Mouse (Mus musculus): ENCODE measurements around the gene Qars. TPM values are rescaled to one million over a fixed set of nuclear protein-coding genes. Genes with fewer than 3 reads are reported as not detected.
A peak's percentile ranks its signal among the peaks of the same experiment; 100 is the strongest.

Gene Qars
- polyA plus RNA-seq, 1 experiment, result 263 TPM

DNA sequence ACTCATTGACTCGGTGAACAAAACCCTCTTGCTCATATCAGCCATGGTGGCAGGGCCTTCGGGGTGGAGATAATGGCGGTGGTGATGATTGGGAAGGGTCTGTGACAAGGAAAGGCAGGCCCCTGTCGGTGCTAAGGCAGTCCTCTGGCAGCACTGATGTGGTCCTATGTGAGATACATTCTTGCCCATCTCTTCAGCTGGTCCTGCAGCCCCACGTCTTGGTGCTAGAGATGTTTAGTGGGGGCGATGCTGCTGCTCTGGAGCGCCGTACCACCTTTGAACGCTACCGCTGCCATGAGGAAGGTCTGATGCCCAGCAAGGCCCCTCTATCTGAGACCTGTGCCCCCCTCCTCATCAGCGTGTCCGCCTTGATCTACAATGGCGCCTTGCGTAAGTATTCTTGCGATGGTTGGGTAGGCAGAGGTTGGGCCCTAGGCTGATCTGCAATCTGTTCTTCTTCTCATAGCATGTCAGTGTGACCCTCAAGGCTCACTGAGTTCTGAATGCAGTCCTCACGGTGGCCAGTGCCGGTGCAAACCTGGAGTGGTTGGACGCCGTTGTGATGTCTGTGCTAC, 22.1 kb upstream of the Qars start:
- TF ChIP-seq POLR2A (IDR thresholded peaks at IDR 0.05; ENCODE audit: low read depth, low read length), result no peak
- no peak for TF ChIP-seq CTCF (IDR thresholded peaks at IDR 0.05; ENCODE audit: borderline replicate concordance, insufficient read depth, low read length)
- Histone ChIP-seq H3K4me1 (ENCODE audit: control insufficient read depth, insufficient read depth, low read length) (no peaks in the 10 kb centered on the region), H3K27ac (ENCODE audit: insufficient read depth, low read length) (no peak overlapping the region), H3K4me3 (ENCODE audit: insufficient read depth, low read length) (no peak overlapping the region)

DNA sequence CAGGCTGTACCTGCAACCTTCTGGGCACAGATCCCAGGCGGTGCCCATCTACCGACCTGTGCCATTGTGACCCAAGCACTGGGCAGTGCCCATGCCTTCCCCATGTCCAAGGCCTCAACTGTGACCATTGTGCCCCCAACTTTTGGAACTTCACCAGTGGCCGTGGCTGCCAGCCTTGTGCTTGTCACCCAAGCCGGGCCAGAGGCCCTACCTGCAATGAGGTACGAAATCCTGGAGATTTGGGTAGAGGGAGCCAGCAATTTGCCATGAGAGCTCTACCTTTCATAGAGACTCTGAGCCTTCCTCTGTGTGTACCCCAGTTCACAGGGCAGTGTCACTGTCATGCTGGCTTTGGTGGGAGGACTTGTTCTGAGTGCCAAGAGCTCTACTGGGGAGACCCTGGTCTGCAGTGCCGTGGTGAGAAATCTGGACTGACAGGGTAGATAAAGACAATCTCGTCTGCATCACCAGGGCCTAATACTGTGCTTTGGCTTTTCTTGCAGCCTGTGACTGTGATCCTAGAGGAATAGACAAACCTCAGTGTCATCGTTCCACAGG, 20.5 kb upstream of the Qars start:
- no peak overlapping the region for H3K4me3 ChIP-seq (ENCODE audit: insufficient read depth, low read length)
- TF ChIP-seq POLR2A (IDR thresholded peaks at IDR 0.05; ENCODE audit: low read depth, low read length) (no peak), CTCF (IDR thresholded peaks at IDR 0.05; ENCODE audit: borderline replicate concordance, insufficient read depth, low read length) (no peak)

DNA sequence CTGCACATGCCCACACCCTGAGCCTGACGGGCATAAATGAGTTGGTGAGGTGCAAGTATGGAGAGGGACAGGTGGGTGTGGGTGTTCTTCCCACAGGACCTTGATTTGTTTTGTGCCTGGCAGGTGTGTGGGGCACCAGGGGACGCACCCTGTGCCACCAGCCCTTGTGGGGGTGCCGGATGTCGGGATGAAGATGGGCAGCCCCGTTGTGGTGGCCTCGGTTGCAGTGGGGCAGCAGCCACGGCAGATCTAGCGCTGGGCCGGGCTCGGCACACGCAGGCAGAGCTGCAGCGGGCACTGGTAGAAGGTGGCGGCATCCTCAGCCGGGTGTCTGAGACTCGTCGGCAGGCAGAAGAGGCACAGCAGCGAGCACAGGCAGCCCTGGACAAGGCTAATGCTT, 19.1 kb upstream of the Qars start:
- H3K4me3 ChIP-seq (ENCODE audit: insufficient read depth, low read length), result no peak overlapping the region
- TF ChIP-seq CTCF (IDR thresholded peaks at IDR 0.05; ENCODE audit: borderline replicate concordance, insufficient read depth, low read length), result no peak
- TF ChIP-seq POLR2A (IDR thresholded peaks at IDR 0.05; ENCODE audit: low read depth, low read length), result no peak
- no peaks in the 10 kb centered on the region for H3K4me1 ChIP-seq (ENCODE audit: control insufficient read depth, insufficient read depth, low read length)
- no peak overlapping the region for H3K27ac ChIP-seq (ENCODE audit: insufficient read depth, low read length)

More for the DNA sequence above, 20.5 kb upstream of the Qars start:
- Histone ChIP-seq H3K27ac (ENCODE audit: insufficient read depth, low read length) (no peak overlapping the region), H3K4me1 (ENCODE audit: control insufficient read depth, insufficient read depth, low read length) (no peaks in the 10 kb centered on the region)

DNA sequence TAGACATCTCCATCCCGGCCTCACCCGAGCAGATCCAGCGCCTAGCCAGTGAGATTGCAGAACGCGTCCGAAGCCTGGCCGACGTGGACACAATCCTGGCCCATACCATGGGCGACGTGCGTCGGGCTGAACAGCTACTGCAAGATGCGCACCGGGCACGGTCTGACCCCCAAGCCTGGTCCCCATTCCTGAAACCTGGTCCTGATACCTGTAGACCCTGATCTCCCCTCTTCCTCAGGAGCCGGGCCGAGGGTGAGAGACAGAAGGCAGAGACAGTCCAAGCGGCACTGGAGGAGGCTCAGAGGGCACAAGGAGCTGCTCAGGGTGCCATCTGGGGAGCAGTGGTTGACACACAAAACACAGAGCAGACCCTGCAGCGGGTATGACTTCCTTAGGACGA, 18.3 kb upstream of the Qars start:
- no peak overlapping the region for H3K4me3 ChIP-seq (ENCODE audit: insufficient read depth, low read length)
- no peak for TF ChIP-seq POLR2A (IDR thresholded peaks at IDR 0.05; ENCODE audit: low read depth, low read length)
- no peak for TF ChIP-seq CTCF (IDR thresholded peaks at IDR 0.05; ENCODE audit: borderline replicate concordance, insufficient read depth, low read length)
- no peaks in the 10 kb centered on the region for H3K4me1 ChIP-seq (ENCODE audit: control insufficient read depth, insufficient read depth, low read length)
- H3K27ac ChIP-seq (ENCODE audit: insufficient read depth, low read length), result no peak overlapping the region

DNA sequence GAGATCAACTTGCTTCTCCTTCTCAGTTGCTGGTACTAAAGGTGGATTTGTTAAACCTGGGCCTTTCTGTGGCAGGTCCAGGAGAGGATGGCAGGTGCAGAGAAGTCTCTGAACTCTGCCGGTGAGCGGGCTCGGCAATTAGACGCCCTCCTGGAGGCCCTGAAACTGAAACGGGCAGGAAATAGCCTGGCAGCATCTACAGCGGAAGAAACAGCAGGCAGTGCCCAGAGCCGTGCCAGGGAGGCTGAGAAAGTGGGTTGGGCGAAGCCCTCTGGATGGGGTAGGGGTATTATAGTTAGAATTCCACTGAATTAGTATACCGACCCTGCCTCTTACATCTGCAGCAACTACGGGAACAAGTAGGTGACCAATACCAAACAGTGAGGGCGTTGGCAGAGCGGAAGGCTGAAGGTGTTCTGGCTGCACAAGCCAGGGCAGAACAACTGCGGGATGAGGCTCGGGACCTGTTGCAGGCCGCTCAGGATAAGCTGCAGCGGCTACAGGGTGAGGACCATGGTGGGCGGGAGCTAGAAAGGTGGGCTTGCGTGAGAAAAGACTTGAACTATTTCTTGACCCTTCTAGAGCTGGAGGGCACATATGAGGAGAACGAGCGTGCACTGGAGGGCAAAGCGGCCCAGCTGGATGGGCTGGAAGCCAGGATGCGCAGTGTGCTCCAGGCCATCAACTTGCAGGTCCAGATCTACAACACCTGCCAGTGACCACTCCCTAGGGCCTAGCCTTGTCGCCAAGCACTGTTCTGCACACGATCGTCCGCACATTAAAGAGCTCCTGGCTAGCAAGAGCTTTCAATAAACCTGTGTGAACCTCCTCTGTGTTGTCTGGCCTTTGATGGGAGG, 17.6 kb upstream of the Qars start:
- no peaks in the 10 kb centered on the region for H3K4me1 ChIP-seq (ENCODE audit: control insufficient read depth, insufficient read depth, low read length)
- peak overlapping the region; percentile 23 for H3K27ac ChIP-seq (ENCODE audit: insufficient read depth, low read length)
- H3K4me3 ChIP-seq (ENCODE audit: insufficient read depth, low read length), result peak overlapping the region; percentile 8; the same call in 1 of the 2 replicates
- TF ChIP-seq POLR2A (IDR thresholded peaks at IDR 0.05; ENCODE audit: low read depth, low read length) (no peak; the same call in 1 of the 2 replicates), CTCF (IDR thresholded peaks at IDR 0.05; ENCODE audit: borderline replicate concordance, insufficient read depth, low read length) (no peak)

DNA sequence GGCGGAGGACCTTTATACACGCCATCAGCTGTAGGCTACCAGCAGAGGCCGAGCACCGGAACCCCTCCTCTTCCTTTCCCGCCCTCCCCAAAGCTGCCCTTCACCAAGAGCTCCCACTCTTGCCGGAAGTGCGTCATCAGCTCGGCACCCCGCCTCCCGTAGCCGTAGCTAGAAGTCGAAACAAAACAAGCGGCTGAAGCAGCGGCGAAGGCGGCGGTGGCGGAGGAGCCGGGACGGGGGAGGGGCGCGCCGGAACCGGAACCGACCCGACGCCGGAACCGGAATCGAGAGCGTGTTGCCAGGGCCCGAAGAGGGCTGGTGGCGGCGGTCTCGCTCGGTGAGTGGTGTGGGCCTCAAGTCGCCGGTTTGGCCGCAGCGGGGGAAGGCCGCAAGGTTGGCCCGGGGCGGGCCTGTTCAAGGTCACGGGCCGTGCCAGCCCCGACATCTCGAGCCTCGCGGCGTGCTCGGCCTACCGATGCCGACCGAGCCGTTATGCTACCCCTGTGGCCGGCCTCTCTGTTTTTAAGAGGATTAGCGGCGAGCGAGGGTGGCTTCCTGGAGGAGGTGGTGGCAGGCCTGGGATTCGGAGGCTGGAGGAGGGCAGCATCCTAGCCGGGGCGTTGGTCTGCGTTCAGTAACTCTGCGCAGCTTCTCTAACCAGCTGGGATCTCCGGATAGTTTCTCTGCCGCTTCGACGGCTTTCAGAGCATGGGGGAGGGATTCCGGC, 16.8 kb upstream of the Qars start, which contains the start of gene Usp19:
Gene Usp19, plus strand, starts transcription at position 44 of the 727 bp plus-strand sequence.
- Histone ChIP-seq H3K4me1 (ENCODE audit: control insufficient read depth, insufficient read depth, low read length) (no peaks in the 10 kb centered on the region), H3K4me3 (ENCODE audit: insufficient read depth, low read length) (peak within 1 kb of the TSS; percentile 97)
- TF ChIP-seq CTCF (IDR thresholded peaks at IDR 0.05; ENCODE audit: borderline replicate concordance, insufficient read depth, low read length) (no peak), POLR2A (IDR thresholded peaks at IDR 0.05; ENCODE audit: low read depth, low read length) (peak; percentile 50)

DNA sequence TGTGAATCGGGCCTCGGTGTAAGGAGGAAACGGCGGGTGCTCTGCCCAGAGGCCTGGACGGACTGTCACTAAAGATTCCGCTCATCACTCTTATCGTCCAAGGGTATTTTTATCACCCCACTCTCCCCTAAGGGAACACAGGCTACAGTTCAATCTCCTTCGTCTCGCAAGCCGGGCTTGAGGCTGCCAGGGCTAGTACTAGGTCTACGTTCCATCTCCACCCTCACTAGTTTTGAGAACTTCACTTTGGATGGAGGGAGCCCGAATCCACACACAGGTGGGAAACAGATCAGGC, 16.3 kb upstream of the Qars start:
- TF ChIP-seq CTCF (IDR thresholded peaks at IDR 0.05; ENCODE audit: borderline replicate concordance, insufficient read depth, low read length) (no peak), POLR2A (IDR thresholded peaks at IDR 0.05; ENCODE audit: low read depth, low read length) (no peak)
- Histone ChIP-seq H3K4me3 (ENCODE audit: insufficient read depth, low read length) (peak overlapping the region; percentile 97), H3K4me1 (ENCODE audit: control insufficient read depth, insufficient read depth, low read length) (no peaks in the 10 kb centered on the region), H3K27ac (ENCODE audit: insufficient read depth, low read length) (peak overlapping the region; percentile 95)

More for the DNA sequence above, 16.8 kb upstream of the Qars start, which contains the start of gene Usp19:
- peak within 1 kb of the TSS; percentile 95 for H3K27ac ChIP-seq (ENCODE audit: insufficient read depth, low read length)

DNA sequence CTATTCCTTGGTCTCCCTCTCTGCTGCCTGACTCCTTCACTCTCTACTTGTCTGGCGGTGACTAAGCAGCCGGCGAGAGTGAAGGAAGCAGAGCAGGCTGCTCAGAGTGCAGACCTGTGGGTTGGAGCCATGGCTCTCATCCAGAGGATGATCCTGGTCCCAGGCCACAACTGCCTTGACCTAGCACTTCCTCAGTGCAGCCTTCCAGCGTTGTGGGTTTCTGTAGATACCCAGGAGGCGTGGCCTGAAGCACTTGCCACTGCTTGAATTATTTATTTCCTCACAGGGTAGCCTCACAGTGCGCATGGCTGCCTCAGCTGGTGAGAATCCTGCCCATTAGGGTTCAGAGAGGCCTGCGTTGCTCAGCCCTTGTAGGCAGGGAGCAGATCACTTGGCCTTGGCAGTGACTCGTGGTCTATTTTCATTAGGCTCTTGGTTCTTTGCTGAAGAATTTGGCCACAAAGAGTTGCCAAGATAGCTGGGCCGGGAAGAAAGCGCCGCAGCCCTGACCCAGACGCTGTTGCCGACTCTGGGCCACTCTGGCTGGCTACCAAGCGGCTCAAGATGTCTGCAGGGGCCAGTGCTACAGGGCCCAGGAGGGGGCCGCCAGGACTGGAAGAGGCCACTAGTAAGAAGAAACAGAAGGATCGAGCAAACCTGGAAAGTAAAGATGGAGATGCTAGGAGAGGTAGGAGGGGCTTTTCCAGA, 15.3 kb upstream of the Qars start:
- Histone ChIP-seq H3K4me3 (ENCODE audit: insufficient read depth, low read length) (peak overlapping the region; percentile 97), H3K27ac (ENCODE audit: insufficient read depth, low read length) (peak overlapping the region; percentile 50), H3K4me1 (ENCODE audit: control insufficient read depth, insufficient read depth, low read length) (no peaks in the 10 kb centered on the region)
- TF ChIP-seq POLR2A (IDR thresholded peaks at IDR 0.05; ENCODE audit: low read depth, low read length) (peak; percentile 58; the same call in 1 of the 2 replicates), CTCF (IDR thresholded peaks at IDR 0.05; ENCODE audit: borderline replicate concordance, insufficient read depth, low read length) (no peak)

DNA sequence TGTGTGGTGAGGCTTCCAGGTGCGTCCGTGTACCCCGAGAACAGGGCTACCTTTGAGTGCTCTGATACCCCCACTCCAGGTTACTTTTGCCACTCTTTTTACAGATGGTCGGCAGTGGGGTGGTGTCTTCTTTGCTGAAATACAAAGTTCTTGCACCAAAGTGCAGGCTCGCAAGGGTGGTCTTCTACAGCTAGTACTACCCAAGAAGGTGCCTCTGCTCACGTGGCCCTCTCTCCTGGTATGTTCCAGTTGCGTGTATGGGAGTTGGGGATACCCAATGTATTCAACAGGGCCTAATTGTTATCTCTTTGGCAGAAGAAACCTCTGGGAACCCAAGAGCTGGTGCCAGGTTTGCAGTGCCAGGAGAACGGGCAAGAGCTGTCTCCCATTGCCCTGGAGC, 14.3 kb upstream of the Qars start:
- TF ChIP-seq CTCF (IDR thresholded peaks at IDR 0.05; ENCODE audit: borderline replicate concordance, insufficient read depth, low read length) (no peak), POLR2A (IDR thresholded peaks at IDR 0.05; ENCODE audit: low read depth, low read length) (no peak)
- no peak overlapping the region for H3K27ac ChIP-seq (ENCODE audit: insufficient read depth, low read length)
- no peak overlapping the region for H3K4me3 ChIP-seq (ENCODE audit: insufficient read depth, low read length)
- no peaks in the 10 kb centered on the region for H3K4me1 ChIP-seq (ENCODE audit: control insufficient read depth, insufficient read depth, low read length)

Measured in embryonic fibroblast, embryonic 13.5 days (primary cell).